Mouse (Mus musculus) erythroid progenitor cell, adult 5-6 weeks (primary cell): ENCODE data around the gene Pstpip1. TPM values are rescaled to one million over a fixed set of nuclear protein-coding genes. Genes with fewer than 3 reads are reported as not detected.
A peak's percentile ranks its signal among the peaks of the same experiment; 100 is the strongest.

Source experiments
- ATAC-seq: replicated peaks from 2 replicates; pipeline ENCODE4 v1.8.0; 2016; ENCODE audit warnings: moderate number of reproducible peaks, mild to moderate bottlenecking, moderate TSS enrichment, inconsistent platforms; ENCODE audit not compliant: poor library complexity, low FRiP score, severe bottlenecking
- total RNA-seq, 2 experiments: library from RNA; stranded (forward) in 1 of 2; stranded (reverse) in 1 of 2; fragments of 150-400 nt in 1 of 2; fragments of 186-747, 209-891 nt in 1 of 2; gene quantifications; 2 replicates each; pipeline versions ENCODE4 v1.2.3 to v1.2.4; 2015 to 2017; ENCODE audit warnings: low replicate concordance in 2 of 2

Pstpip1 gene
- total RNA-seq, 2 experiments from 2014 or later = 9.2 to 27.9 TPM

DNA sequence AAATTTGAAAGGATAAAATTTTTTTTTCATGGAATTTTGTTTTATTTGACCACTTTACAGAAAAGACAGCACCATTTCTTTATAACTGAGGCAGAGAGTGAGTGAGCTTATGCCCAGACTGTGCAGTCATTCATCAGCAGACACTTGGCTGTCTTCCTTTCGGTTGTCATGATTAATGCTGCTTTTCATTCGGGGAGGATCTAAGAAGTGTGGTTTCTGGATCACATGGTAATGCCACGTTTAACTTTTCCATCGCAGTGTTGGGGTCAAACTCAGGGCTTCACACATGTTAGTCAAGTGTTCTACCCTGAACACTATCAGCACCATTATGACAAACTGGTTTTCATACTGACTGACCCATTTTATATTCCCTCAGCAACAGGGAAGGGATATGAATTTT is 11.3 kb downstream of the Pstpip1 start:
- no peak for ATAC-seq

DNA sequence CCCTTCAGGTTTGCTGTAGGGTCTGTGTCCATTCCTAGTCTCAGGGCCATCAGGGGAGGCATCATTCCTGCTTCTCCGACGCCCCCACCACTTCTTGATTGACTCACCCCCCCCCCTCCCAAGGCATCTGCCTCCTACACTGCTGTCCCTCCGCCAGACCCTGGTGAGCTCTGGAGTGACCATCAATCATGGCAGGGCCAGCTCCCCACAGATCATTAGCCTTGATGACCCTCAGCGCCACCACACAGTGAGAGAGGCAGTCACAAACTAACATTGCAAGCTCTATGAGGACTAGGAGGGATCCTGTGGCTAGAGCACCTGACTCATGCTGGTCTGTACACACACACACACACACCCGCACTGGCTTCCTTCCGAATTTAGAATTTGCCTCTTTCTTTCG is 15.2 kb downstream of the Pstpip1 start:
- no peak for ATAC-seq

DNA sequence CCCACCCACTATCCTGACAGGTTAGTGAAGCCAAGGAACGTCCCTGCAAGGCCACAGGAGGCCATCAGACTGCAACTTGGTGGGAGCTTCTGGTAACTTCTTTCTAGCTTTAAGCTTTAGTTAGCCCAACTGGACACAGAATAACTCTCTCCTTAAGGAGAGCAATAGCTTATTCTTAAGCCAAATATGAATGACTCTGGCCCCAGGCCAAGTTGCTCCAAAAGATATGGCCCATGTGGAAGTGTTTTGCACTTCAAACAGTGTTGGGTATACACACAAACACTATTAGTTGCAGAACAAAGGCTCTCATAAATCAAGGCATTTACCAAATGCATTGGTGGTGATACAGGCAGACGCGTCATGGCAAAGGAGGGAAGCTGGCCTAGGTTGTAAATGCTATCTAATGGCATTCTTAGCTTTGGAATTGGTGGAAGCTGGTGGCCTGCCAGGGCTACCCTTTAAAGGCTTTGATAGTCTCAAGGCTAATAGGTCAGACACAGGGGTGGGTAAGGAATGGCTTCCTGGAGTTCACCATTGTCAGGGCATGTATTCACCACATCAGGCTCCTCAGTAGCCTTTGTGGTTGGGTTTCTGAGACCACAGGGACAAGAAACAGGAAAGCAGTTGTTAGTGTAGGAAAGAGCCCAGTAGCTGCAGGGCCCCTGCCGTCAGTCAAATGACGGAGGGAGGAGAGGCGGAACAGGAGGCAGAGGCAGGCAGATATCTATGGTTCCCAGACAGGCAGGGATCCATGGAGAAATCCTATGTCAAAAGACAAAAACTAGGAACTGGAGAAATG is 16.7 kb downstream of the Pstpip1 start:
- no peak for ATAC-seq

DNA sequence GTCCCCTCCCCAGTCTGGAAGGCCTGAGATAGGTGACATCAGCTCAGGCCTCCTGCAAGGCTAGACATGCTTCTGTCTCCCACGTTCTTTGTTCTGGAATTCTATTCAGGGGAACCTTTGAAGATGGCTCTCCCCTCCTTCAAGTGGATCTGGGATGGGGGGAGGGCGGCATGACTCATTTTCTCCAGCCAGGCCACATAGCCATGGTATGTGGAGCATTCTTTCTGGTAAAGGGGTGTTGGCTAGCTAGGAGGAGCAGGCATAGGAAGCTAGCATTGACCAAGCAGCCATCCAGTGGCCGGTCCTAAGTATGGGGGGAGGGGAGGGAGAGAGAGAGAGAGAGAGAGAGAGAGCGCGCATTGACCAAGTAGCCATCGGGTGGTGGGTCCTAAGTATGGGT is 17.8 kb downstream of the Pstpip1 start:
- ATAC-seq = no peak

DNA sequence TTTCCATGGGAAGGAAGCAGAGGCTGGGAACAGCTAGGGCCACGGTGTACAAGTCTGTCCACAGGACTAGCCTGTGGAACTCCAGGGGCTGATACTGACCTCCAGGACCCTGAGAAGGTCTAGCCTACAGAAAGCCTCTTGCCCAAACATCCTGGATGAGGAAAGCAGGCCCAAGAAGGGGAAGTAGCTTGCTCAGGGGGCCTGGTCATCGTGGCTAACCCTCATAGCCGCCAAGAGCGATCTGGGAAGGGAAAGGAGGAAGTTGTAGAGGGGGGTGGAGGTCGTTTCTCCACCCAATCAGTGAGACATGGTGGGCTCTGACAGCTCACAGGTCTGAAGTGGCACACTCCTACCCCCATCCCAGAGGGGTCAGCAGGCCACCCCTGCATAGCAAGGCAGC is 18.4 kb downstream of the Pstpip1 start:
- no peak for ATAC-seq

DNA sequence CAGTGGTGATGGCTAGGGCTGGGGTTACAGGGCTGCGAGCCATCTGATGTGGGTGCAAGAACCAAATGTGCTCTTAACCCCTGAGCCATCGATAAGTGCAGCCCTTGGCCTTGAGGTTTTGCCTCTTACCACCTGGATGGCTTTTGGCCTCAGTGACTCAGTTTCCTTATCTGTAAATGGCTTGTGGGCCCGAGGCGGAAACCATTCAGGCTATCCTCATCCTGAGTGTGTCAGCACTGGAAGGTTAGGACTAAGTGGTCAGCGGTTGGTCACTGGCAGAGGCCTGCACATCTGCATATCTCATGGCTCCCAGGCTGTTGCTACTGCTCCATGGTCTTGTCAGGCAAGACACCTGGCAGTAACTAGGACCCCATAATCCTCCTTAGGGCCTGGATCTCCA is 28.3 kb downstream of the Pstpip1 start:
- ATAC-seq = no peak

DNA sequence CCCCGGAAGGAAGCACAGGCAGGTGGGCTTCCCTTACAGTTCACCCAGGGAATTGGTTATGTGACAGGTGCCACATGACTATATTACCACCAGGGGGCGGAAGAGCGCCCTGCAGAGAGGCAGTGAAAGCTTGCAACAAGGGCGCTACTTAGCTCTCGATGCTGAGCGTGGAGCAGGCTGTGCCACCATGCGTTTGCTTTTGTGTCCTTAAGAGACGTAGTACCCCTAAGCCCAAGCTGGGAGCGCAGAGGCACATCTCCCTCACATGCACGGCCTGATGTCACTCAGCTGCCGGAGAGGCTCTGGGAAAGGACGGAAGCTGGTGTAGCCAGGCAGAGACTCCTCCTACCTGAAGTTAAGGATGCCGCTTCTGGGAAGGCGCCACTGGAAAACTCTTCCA is 28.8 kb downstream of the Pstpip1 start:
- peak; percentile 51; the same call in 1 of the 2 replicates for ATAC-seq

DNA sequence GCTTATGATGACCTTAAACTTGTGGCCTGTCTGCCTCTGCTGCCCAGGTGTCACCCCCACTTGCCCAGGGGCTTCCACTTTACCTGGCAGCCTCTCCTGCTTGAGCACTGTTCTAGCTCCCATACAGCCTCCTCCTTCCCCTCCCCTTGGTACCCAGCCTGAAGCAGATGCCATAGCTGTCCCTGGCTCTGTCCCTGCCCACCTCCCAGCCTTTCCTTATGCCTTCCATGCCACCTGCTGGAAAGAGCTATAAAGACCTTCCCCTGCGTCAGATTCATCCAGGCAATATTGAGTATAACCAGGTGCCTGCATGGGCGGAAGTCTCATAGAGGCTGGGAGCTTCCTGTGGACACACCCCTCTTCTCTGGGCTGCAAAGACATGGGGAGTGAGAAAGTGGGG is 29.9 kb downstream of the Pstpip1 start:
- no peak for ATAC-seq

DNA sequence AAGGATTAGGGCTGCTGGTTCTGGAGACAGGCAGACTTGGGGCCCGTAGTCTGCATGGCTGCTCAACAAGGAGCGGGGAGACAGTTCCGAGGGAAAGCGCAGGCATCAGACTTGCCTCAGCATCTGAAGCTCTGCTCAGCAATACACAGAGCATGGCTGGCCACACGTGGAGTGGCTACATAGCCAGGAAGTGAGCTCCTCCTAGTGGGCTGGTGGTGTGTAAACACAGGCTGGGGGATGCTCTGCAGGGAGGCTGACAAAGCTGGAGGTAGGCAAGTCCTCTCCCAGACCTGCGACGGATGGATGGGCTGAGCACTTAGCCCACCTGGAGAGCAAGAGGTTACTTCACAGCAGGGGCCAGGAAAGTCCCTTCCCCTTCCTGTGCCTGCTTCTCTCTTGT is 31.3 kb downstream of the Pstpip1 start:
- no peak for ATAC-seq

DNA sequence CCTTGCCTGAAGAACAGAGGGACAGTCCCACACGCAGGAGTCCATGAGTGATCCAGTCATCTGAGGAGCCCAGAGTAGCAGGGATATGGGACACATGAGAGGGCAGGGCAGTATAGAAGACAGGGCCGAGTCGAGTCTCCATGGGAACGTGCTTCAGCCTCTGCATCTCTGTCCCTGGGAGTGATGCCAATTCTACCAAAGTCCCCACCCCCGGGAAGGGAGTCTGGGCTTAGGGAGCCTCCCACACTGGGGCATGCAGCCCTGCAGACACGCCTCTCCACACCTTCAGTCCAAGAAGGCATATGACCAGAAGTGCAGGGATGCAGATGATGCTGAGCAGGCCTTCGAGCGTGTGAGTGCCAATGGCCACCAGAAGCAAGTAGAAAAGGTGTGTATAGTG is 33.2 kb downstream of the Pstpip1 start:
- ATAC-seq = no peak

DNA sequence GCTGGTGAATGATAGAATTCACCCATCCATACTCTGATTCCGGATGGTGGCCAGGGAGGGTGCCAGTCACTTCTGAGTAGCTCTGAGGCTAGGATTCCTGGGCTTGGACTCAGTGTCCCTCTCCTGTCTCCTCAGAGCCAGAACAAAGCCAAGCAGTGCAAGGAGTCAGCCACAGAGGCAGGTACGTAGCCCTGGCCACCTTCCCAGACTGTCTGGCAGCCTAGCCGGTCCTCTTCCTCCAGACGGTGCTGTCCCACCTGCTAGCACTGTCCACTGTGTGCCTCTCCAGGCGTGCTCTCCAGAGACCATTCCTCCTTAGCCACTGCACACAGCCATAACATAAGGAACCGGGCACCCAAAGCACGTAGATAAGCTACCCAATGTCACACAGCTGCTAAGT is 33.9 kb downstream of the Pstpip1 start:
- no peak for ATAC-seq

DNA sequence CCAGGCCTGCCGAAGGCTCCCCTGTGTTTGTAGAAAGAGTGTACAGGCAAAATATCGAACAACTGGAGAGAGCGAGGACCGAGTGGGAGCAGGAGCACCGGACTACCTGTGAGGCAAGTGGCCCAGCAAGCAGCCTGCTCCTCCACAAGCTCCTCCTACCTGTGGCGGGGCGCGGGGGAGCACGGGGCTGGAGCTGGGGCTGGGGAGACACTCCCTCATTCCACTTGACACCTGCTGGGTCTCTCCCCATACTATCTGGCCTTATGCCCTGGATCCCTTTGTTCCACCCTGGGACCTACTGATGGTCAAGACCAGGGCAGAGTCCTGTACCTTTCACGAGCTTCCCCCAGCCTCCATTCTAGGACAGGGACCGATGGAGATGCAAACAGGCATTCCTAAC is 34.8 kb downstream of the Pstpip1 start:
- no peak for ATAC-seq

DNA sequence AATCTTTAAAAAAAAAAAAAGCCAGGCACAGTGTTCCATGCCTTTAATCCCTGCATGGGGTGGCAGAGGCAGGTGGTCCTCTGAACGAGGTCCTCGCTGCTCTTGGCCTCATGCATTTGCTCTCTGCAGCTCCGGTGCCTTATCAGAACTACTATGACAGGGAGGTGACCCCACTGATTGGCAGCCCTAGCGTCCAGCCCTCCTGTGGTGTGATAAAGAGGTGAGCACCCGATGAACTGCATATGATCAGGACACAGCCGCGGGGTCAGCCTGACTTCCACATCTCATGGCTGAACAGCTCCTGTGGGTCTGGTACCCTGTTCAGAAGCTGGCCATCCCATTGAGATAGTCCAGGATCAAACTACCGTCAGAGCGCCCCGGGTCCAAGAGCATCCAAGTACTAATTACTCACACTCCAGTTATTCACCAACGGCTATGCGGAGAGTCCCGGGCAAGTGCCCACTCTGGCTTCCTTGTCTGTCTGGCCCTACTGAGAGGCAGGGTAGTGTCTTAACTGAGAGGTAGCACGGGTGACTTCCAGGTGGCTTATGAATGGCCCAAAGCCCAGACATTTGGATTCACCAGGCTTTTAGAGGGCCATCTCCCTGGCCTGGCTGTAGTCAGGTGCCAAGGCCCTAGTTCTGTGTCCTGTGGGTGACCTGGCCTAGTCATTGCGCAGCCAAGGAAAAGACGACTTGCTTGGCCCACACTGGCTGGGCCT is 36.9 kb downstream of the Pstpip1 start:
- ATAC-seq = no peak

DNA sequence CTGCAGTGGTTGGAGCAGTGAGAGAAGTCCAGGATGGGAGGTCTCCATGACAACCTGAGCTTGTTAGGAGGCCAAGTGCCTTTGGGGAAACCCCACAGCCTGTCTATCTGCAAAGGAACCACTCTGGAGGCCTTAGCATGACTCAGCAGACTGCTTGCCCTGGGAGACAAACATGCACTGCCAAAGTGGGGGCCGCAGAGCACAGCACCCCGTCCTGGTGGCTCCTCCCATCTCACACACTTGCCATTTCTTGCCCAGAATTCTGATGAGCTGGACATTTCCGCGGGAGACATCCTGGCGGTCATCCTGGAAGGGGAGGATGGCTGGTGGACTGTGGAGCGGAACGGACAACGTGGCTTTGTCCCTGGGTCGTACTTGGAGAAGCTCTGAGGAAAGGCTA is 38.6 kb downstream of the Pstpip1 start:
- no peak for ATAC-seq

DNA sequence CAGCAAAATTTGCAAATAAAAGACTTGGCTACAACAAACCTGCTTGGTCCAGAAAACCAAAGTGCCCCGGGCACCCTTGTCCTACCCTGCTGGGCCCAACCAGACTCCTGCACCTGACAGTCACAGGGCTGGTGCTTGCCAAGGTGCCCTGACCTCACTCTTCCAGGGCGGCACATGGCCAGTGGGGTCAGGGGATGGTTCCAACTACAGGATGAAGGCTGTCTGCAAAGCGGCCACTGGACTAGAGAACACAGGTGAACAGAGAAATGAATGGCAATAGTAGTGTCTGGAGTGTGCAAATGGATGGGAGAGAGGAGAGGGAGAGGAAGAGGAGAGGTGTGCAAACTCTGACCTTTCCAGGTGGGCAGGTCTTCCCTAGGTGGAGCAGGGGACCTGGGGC is 40.2 kb downstream of the Pstpip1 start:
- ATAC-seq = no peak

DNA sequence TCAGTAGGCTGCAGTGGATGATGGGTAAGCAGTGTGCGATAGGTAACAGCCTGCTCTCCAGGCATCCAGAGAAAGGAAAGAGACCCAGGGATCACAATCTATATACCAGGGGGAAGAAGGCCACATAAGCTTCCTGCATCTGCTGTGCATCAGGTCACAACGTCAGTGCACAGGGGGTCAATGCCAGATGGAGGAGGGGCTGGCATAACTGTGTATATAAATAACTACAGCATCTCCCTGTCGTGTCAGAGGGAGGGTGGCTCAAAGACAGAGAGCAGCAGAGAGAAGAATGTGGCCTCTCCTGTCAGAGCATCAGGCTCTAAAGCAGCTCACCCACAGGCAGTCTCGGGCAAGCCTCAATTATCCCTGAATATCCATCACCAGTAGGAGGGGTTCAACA is 40.8 kb downstream of the Pstpip1 start:
- ATAC-seq = no peak

DNA sequence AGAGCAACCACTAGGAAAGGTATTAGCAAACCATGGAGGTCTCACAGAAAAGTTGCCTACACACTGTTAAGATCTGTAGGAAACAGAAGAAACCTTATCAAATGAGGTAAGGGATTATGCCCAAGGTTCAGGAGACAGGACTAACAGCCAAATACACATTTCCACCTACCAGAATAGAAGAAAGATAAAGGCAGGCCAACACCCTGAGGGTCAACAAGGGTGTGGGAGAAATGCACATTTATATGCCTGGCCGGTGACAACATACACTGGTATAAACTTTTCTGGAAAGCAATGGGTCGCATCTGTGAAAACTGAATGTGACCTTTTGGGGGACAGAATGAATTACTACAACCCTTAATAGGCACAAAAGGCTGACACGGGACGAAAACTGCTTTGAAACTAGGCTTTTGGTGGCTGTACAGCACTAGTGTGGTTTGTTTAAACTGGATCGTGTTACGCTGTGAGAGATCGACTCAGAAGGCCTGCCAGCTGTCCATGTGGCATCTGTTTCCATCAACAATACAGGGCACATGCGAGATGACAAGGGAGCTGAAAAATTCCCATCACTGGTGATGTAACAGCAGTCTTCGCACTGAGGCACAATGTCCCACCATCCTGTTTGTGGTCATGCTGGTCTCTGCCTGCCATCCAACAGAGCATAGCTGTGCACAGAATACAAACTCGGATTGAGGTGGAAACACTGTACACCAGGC is 42.2 kb downstream of the Pstpip1 start:
- no peak for ATAC-seq

DNA sequence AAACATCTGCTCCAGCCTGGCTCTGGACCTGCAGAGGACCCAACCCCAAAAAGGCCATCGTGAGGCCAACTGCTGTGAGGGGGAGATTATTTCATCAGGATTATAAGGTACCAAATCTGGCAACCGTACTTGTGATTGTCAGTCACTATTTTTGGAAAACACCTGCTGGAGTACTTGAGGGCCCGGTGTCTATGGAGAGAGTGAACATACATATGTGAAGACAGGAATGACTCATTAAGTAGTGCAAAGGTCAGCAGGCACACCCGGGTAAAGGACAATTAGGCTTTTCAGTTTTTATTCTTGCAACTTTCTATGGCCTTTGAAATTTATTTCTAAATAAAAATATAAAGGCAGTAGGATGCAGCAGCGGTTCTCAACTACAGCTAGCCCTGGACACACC is 44.2 kb downstream of the Pstpip1 start:
- ATAC-seq = no peak

DNA sequence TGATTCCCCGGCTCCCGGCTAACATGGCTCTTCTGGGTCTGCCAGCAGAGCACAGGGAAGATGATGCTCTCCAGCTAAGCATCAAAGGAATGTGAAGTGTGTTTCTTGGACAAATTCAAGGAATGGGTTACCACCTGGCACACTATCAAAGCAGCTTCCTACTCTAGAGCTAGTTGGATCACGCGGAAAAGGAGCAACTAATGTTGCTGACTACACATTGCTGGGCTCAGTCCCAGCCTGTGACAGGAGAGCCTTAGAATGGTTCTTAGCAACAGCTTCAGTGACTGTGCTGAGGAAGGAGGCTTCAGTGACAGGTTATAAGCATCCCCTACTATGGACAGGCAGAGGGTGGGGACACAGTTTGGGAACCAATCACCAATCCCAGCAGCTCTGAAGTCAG is 44.9 kb downstream of the Pstpip1 start:
- ATAC-seq = no peak

DNA sequence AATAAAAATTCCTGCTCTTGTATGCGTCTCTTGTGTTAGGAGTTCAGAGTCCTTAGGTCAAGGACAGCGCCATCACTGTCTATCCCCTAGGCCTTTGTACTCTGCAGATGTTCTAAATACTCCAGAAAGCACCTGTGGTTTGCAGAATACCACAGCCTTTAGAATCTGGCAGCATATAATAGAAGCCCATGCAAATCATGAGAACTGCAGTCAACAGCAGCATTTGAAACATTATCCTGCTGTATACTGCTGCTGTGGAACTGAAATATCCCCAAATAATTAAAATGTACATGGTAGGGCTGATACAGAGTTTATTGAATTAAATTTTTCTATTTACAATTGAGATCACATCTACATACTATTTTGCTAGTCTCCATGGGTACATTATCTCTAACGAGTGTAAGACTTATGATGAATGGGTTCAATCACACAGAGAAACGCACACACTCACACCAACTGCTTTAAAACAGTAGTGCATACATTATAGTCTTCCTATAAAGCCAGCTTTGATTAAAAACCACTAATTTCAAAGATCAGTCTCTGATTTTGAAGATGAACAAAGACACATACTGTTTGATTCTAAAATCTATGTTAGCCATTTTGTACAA is 45.9 kb downstream of the Pstpip1 start:
- ATAC-seq = no peak

DNA sequence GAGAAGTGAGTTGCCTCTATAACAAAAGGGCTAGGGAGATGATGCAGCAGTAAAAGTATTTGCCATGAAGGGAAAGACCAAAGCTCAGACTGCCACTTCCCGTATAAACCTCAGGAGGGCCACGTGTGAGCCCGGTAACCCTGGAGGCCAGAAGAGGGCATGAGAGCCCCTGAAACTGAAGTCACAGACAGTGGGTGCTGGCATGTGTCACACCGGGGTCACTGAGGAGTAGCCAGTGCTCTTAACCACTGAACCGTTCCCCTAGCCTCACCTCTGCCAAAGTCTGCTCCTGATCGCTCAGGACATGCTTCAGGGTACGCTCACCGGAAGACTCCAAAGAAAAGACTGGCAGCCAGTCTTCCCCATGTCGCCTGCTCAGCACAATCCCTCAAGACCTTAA is 52.0 kb downstream of the Pstpip1 start:
- ATAC-seq = no peak
